ENCODE assay signal across 8 mouse cellular contexts in genomic region chr5:117242671-117243478, GRCm38 (mm10). TPM values are rescaled to one million over a fixed set of nuclear protein-coding genes. Genes with fewer than 3 reads are reported as not detected.
A peak's percentile ranks its signal among the peaks of the same experiment; 100 is the strongest.
DNase-seq lines count a peak whose midpoint lies in the region; ATAC-seq and TF ChIP-seq lines count a peak whose summit lies in the region.

No protein-coding gene starts in this region.

- H3K4me3 ChIP-seq in embryonic facial prominence, embryonic 10.5 days = peak overlapping the region; percentile 43
- no peak overlapping the region for H3K4me3 ChIP-seq in liver, embryonic 12.5 days
- H3K4me3 ChIP-seq in thymus, adult 2 months (ENCODE audit: control insufficient read depth, insufficient read depth, low read length) = no peak overlapping the region

- peak; percentile 17 to 32 for DNase-seq in layer of hippocampus, adult 18-20 months (ENCODE audit: low spot score in 2 of 2)
- no peak for DNase-seq in layer of hippocampus, postnatal 25 days (ENCODE audit: extremely low spot score in 1 of 2, low spot score in 1 of 2)
- peak; percentile 19 for DNase-seq in embryonic facial prominence, embryonic 10.5 days (ENCODE audit: low spot score)
- DNase-seq in left cerebral cortex, postnatal 10 days (ENCODE audit: extremely low spot score in 1 of 2, low spot score in 2 of 2) = peak; percentile 23 to 63
- DNase-seq in retina, embryonic 14.5 days (ENCODE audit: low spot score) = peak; percentile 50
- no peak for DNase-seq in lung, postnatal 25 days (ENCODE audit: low spot score)
- DNase-seq in thymus, adult 2 months = no peak

- TF ChIP-seq POLR2A in thymus, adult 2 months (IDR thresholded peaks at IDR 0.05; ENCODE audit: control insufficient read depth, extremely low read depth, insufficient read depth, low read length, poor library complexity) = no peak

- no peak overlapping the region for H3K27ac ChIP-seq in embryonic facial prominence, embryonic 10.5 days (replicated peaks)
- no peak overlapping the region for H3K27ac ChIP-seq in liver, embryonic 12.5 days
- H3K27ac ChIP-seq in thymus, adult 2 months (ENCODE audit: control insufficient read depth, insufficient read depth, low read length) = no peak overlapping the region

- intact Hi-C loops in left cerebral cortex, postnatal 10 days (cut with DNase I) = loop anchor here (5.0 kb wide), 1 partner anchor 126 kb away; the partner anchor contains the start of gene Suds3

- no peak for ATAC-seq in liver, embryonic 12.5 days

- H3K9me3 ChIP-seq in embryonic facial prominence, embryonic 10.5 days = no peaks in the 10 kb centered on the region
- no peaks in the 10 kb centered on the region for H3K9me3 ChIP-seq in liver, embryonic 12.5 days (replicated peaks)

- H3K27me3 ChIP-seq in embryonic facial prominence, embryonic 10.5 days (replicated peaks; ENCODE audit: low read depth, poor library complexity, severe bottlenecking) = peaks cover 38% of the 10 kb centered on the region
- H3K27me3 ChIP-seq in liver, embryonic 12.5 days (replicated peaks) = no peaks in the 10 kb centered on the region
- H3K27me3 ChIP-seq in thymus, adult 2 months (ENCODE audit: control insufficient read depth, insufficient read depth, low read length) = no peaks in the 10 kb centered on the region

- no peak overlapping the region for H3K9ac ChIP-seq in liver, embryonic 12.5 days

- peaks cover 20% of the 10 kb centered on the region for H3K4me1 ChIP-seq in embryonic facial prominence, embryonic 10.5 days
- peaks cover 7% of the 10 kb centered on the region; the same call in 1 of the 2 replicates for H3K4me1 ChIP-seq in liver, embryonic 12.5 days
- 0 out of 2 replicates have a peak, but pooled peaks cover 4% of the 10 kb centered on the region for H3K4me1 ChIP-seq in thymus, adult 2 months (replicated peaks; ENCODE audit: control insufficient read depth, insufficient read depth, low read length)

- no peaks in the 10 kb centered on the region for H3K36me3 ChIP-seq in embryonic facial prominence, embryonic 10.5 days (replicated peaks)
- H3K36me3 ChIP-seq in liver, embryonic 12.5 days = peaks cover 87% of the 10 kb centered on the region
- H3K36me3 ChIP-seq in thymus, adult 2 months (ENCODE audit: control insufficient read depth, insufficient read depth, low read length) = peaks cover 16% of the 10 kb centered on the region

- WGBS in embryonic facial prominence, embryonic 10.5 days = 27% methylated on average over 22 of the region's 22 CpGs
- 73% methylated on average over 22 of the region's 22 CpGs for WGBS in liver, embryonic 12.5 days (ENCODE audit: insufficient replicate concordance)
- WGBS in thymus, adult 2 months = 93% methylated on average over 22 of the region's 22 CpGs

- no peak for TF ChIP-seq CTCF in thymus, adult 2 months (IDR thresholded peaks at IDR 0.05; ENCODE audit: borderline replicate concordance, control insufficient read depth, extremely low read depth, insufficient read depth, low read length, poor library complexity)

- no peak overlapping the region for H3K4me2 ChIP-seq in liver, embryonic 12.5 days

RNA-seq across cellular contexts. Expression of gene Pebp1, which starts 44.5 kb away (rescaled TPM):
- total RNA-seq in layer of hippocampus, adult 18-20 months (2021) = 100 to 1,000 TPM; 759 to 778 TPM
- 100 to 1,000 TPM; 698 to 787 TPM for total RNA-seq in layer of hippocampus, postnatal 25 days (2021)
- polyA plus RNA-seq in embryonic facial prominence, embryonic 10.5 days (2016; fragmentation: Nextera tagmentation; extraction: Ambion mirVana) = 895 and 919 TPM in 2 replicates
- 100 to 1,000 TPM; 838 to 843 TPM for total RNA-seq in left cerebral cortex, postnatal 10 days (2021)
- polyA plus RNA-seq in liver, embryonic 12.5 days (2016; fragmentation: Nextera tagmentation; extraction: Ambion mirVana) = 311 and 318 TPM in 2 replicates
- 498 and 588 TPM in 2 replicates for polyA plus RNA-seq in thymus, adult 2 months (2012; rRNA removed)

Comparison
In these comparisons a context has a peak if more than half of its experiments do, and no peak if none do; other contexts are left out.
1. DNase-seq: peak in layer of hippocampus, adult 18-20 months (2 of 2), embryonic facial prominence, embryonic 10.5 days (single experiment), left cerebral cortex, postnatal 10 days (2 of 2) and retina, embryonic 14.5 days (single experiment); none in layer of hippocampus, postnatal 25 days (0 of 2), lung, postnatal 25 days (single experiment) and thymus, adult 2 months (single experiment).